Comparison of ENCODE assay signal across 11 mouse cellular contexts in genomic region chr4:145096481-145097039, GRCm38 (mm10).
DNase-seq lines count a peak whose midpoint lies in the region; ATAC-seq lines count a peak whose summit lies in the region.
"Had no signal": no experiment of that assay in that cellular context is flagged by ENCODE, and none has a peak within 500 bp of the region (broad histone marks: within the 10 kb centered on the region; RNA-seq: fewer than 3 reads in every experiment).

No protein-coding gene starts in this region.

- peaks cover 28% of the 10 kb centered on the region for H3K36me3 ChIP-seq in hindbrain, embryonic 16.5 days (ENCODE audit: control insufficient read depth, insufficient read depth, low read length)
- peaks cover 86% of the 10 kb centered on the region for H3K36me3 ChIP-seq in hindbrain, embryonic 14.5 days (replicated peaks; ENCODE audit: control insufficient read depth, insufficient read depth)
- H3K36me3 ChIP-seq in macrophage (ENCODE audit: inconsistent target): peaks cover 48% of the 10 kb centered on the region
- H3K36me3 ChIP-seq in hindbrain, embryonic 12.5 days: peaks cover 65% of the 10 kb centered on the region

- no peaks in the 10 kb centered on the region for H3K4me1 ChIP-seq in hindbrain, embryonic 16.5 days (ENCODE audit: control insufficient read depth, insufficient read depth, low read depth, low read length)
- H3K4me1 ChIP-seq in hindbrain, embryonic 14.5 days (replicated peaks; ENCODE audit: control insufficient read depth, insufficient read depth, low read length): no peaks in the 10 kb centered on the region
- H3K4me1 ChIP-seq in hindbrain, embryonic 12.5 days: no peaks in the 10 kb centered on the region
- H3K4me1 ChIP-seq: lung, embryonic 15.5 days; neural tube, embryonic 12.5 days; stomach, embryonic 15.5 days had no signal

- no peaks in the 10 kb centered on the region for H3K27me3 ChIP-seq in hindbrain, embryonic 16.5 days (replicated peaks; ENCODE audit: control insufficient read depth, insufficient read depth, low read length)
- no peaks in the 10 kb centered on the region for H3K27me3 ChIP-seq in hindbrain, embryonic 14.5 days (ENCODE audit: control insufficient read depth, insufficient read depth, low read length)
- H3K27me3 ChIP-seq in hindbrain, embryonic 12.5 days: no peaks in the 10 kb centered on the region
- H3K27me3 ChIP-seq: lung, embryonic 15.5 days; neural tube, embryonic 12.5 days; stomach, embryonic 15.5 days had no signal

- H3K79me2 ChIP-seq in macrophage (ENCODE audit: inconsistent target): no peaks in the 10 kb centered on the region

- no peaks in the 10 kb centered on the region for H3K9me3 ChIP-seq in hindbrain, embryonic 16.5 days (ENCODE audit: control insufficient read depth, low read length)
- no peaks in the 10 kb centered on the region for H3K9me3 ChIP-seq in hindbrain, embryonic 14.5 days (ENCODE audit: control insufficient read depth, low read length)
- no peaks in the 10 kb centered on the region for H3K9me3 ChIP-seq in hindbrain, embryonic 12.5 days (replicated peaks)
- H3K9me3 ChIP-seq: lung, embryonic 15.5 days; neural tube, embryonic 12.5 days; stomach, embryonic 15.5 days had no signal

- 72% methylated on average over 5 of the region's 5 CpGs for WGBS in hindbrain, embryonic 16.5 days
- 80% methylated on average over 5 of the region's 5 CpGs for WGBS in hindbrain, embryonic 14.5 days
- 52% methylated on average over 5 of the region's 5 CpGs for whole genome bisulfite sequencing in macrophage (ENCODE audit: missing documents)
- 81% methylated on average over 5 of the region's 5 CpGs for WGBS in hindbrain, embryonic 12.5 days

- H3K27ac ChIP-seq in hindbrain, embryonic 16.5 days (ENCODE audit: low read depth, low read length): no peak overlapping the region
- H3K27ac ChIP-seq in hindbrain, embryonic 14.5 days: no peak overlapping the region
- peak overlapping the region; percentile 98 for H3K27ac ChIP-seq in macrophage
- H3K27ac ChIP-seq in hindbrain, embryonic 12.5 days: no peak overlapping the region
- H3K27ac ChIP-seq: lung, embryonic 15.5 days; neural tube, embryonic 12.5 days; stomach, embryonic 15.5 days had no signal

- peak; percentile 34; the same call in 1 of the 2 replicates for ATAC-seq in hindbrain, embryonic 16.5 days
- no peak for ATAC-seq in hindbrain, embryonic 14.5 days (ENCODE audit: low FRiP score)
- ATAC-seq in hindbrain, embryonic 12.5 days (ENCODE audit: low FRiP score): no peak

- no peak overlapping the region for H3K9ac ChIP-seq in hindbrain, embryonic 16.5 days (ENCODE audit: low read depth, low read length)
- H3K9ac ChIP-seq in hindbrain, embryonic 14.5 days: no peak overlapping the region
- H3K9ac ChIP-seq in hindbrain, embryonic 12.5 days: no peak overlapping the region
- H3K9ac ChIP-seq: lung, embryonic 15.5 days; neural tube, embryonic 12.5 days; stomach, embryonic 15.5 days had no signal

- no peak for DNase-seq in hindbrain, embryonic 14.5 days (ENCODE audit: low spot score)
- DNase-seq in cerebellum, adult 8-10 months: peak; percentile 54
- peak; percentile 43 to 65 for DNase-seq in frontal cortex, postnatal 36 days (ENCODE audit: low spot score in 2 of 2)
- DNase-seq in kidney, adult 9 months: no peak
- DNase-seq in B cell, adult 2 months: no peak

- H3K4me3 ChIP-seq in hindbrain, embryonic 16.5 days (ENCODE audit: low read length): no peak overlapping the region
- no peak overlapping the region for H3K4me3 ChIP-seq in hindbrain, embryonic 14.5 days (replicated peaks; ENCODE audit: low read length)
- H3K4me3 ChIP-seq in macrophage (ENCODE audit: inconsistent target): no peak overlapping the region
- no peak overlapping the region for H3K4me3 ChIP-seq in hindbrain, embryonic 12.5 days
- H3K4me3 ChIP-seq: lung, embryonic 15.5 days; neural tube, embryonic 12.5 days; stomach, embryonic 15.5 days had no signal

- H3K4me2 ChIP-seq in hindbrain, embryonic 16.5 days (ENCODE audit: low read length): no peak overlapping the region
- no peak overlapping the region for H3K4me2 ChIP-seq in hindbrain, embryonic 14.5 days (replicated peaks)
- H3K4me2 ChIP-seq in hindbrain, embryonic 12.5 days (replicated peaks): no peak overlapping the region
- H3K4me2 ChIP-seq: lung, embryonic 15.5 days; neural tube, embryonic 12.5 days; stomach, embryonic 15.5 days had no signal

Comparison
In these comparisons a context has a peak if more than half of its experiments do, and no peak if none do; other contexts are left out.
1. DNase-seq: peak in cerebellum, adult 8-10 months (single experiment) and frontal cortex, postnatal 36 days (2 of 2); none in hindbrain, embryonic 14.5 days (single experiment), kidney, adult 9 months (single experiment) and B cell, adult 2 months (0 of 2).